Mouse (Mus musculus) C2C12 (cell line): ENCODE results near the gene Sppl3.

Source experiments
- CEBPB ChIP-seq: IDR thresholded peaks from one replicate; pipeline ENCODE4 v1.6.1; 2011; ENCODE audit warnings: low read depth, mild to moderate bottlenecking, control low read depth, moderate library complexity
- CTCF ChIP-seq: IDR thresholded peaks from one replicate; pipeline ENCODE4 v1.5.1; 2011; ENCODE audit not compliant: control insufficient read depth, insufficient read depth, insufficient read length
- FOSL1 ChIP-seq: IDR thresholded peaks from one replicate; pipeline ENCODE4 v1.8.0; 2011; ENCODE audit warnings: mild to moderate bottlenecking, low read length; ENCODE audit not compliant: poor library complexity, insufficient read depth, severe bottlenecking
- MAX ChIP-seq: IDR thresholded peaks from one replicate; pipeline ENCODE4 v1.6.1; 2011; ENCODE audit warnings: mild to moderate bottlenecking, control low read depth
- MYOD1 ChIP-seq: IDR thresholded peaks from one replicate; pipeline ENCODE4 v1.6.1; 2011; ENCODE audit warnings: low read depth; ENCODE audit not compliant: control insufficient read depth, insufficient read length
- MYOG ChIP-seq: IDR thresholded peaks from one replicate; pipeline ENCODE4 v1.6.1; 2011; ENCODE audit not compliant: control insufficient read depth, insufficient read length; ENCODE audit errors: extremely low read depth
- USF1 ChIP-seq: IDR thresholded peaks from one replicate; pipeline ENCODE4 v1.6.1; 2011; ENCODE audit warnings: low read depth, mild to moderate bottlenecking, control low read depth, moderate library complexity

DNA sequence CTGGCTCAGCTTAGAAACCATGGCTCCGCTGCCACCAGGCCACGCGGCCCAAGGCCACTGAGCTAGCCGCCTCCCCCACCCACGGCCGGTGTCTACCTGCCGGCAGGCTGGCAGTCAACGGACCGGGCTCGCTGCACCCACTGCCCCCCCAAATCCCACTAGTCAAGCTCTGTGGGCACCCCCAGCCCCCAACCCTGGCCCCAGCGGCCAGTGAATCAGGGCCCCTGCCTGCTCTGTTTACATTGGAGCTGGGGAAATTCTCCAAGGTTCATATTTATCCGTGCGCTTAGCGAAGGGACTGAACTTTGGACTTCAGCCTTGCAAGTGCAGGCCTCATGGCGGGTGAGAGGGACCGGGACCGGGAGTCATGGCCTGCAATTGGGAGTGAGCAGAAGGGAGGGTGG, 40.1 kb upstream of the Sppl3 start, which contains the start of gene Hnf1a:
- TF ChIP-seq CTCF (no peak), USF1 (no peak), CEBPB (no peak), MYOG (no peak), MAX (no peak), MYOD1 (no peak), FOSL1 (no peak)
